Mouse (Mus musculus) yolk sac, embryonic 10.5 days (tissue): ENCODE data around the gene Tmem116.
"Not testable (repeated sequence)": the region's sequence is repeated elsewhere in the genome, so short reads cannot be mapped to it uniquely, and the experiment has no call there.

ENCODE experiments used
- DNase-seq: peaks from one replicate; pipeline ENCODE4 v3.0.0-alpha.2; 2017; ENCODE audit warnings: low spot score

The Tmem116 gene

DNA sequence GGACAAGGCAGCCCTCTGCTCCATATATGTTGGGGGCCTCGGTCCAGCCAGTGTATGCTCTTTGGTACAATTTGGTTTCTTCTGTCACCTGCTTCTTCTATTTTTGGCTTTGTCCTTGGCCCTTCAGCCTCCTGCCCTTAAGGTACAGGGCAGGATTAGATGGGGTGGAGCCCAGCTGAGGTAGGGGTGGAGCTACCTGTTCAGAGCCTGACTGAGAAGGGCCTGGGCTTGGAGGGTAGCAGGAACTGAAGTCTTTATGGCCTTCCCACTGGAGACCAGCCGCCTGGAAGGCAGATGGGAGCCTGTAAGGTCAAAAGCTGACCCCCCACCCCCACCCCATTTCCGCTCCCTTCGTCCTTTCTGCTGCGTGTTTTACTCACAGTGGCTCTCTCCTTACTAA is 11.3 kb downstream of the Tmem116 start:
- no peak for DNase-seq

DNA sequence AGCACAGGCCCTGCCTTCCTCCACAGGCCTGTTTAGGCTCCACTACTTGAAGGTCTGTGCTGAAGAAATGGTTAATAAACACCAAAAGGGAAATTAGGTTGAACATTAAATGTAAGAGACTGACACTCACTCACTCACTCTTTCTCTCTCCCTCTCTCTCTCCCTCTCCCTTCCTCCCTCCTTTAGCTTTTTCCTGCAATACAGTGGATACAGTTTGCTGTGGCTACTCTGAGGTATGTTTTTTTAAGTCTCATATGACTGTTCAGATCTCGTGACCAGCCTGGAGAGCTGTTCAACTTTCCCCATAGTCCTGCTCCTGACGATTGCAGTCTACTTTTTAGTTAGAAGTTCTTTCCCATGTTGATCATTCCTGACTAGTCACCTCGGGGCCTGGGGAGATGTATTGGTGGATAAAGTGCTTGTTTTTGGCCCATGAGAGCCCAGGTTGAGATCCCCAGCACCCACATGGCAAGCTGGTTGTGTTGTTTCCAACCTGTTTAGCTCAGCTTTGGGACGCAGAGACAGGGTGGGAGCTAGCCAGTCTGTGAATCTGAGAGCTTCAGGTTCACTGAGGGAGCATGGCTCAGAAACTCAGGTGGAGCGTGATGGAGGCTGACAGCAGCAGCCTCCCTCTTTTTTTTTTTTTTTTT is 12.0 kb downstream of the Tmem116 start:
- DNase-seq, result no peak

DNA sequence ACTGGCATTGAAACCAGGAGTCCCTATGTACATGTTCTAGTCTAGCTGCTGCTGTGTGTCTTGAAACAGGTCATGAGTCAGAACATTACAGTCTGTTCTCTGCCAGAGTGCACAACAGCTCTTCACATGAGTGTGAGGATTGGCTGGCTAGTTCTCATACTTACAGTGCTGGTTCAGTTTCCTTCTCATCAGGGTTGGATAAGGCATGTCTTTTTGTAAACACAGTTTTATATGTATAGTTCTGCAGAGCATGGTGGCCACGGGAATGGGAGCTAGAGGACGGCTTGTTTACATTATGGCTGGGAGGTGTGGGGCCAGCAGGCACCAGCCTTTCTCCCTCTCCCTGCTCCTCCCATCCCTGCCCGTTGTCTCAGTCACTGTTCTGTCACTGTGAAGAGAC is 17.9 kb downstream of the Tmem116 start:
- DNase-seq, result no peak

DNA sequence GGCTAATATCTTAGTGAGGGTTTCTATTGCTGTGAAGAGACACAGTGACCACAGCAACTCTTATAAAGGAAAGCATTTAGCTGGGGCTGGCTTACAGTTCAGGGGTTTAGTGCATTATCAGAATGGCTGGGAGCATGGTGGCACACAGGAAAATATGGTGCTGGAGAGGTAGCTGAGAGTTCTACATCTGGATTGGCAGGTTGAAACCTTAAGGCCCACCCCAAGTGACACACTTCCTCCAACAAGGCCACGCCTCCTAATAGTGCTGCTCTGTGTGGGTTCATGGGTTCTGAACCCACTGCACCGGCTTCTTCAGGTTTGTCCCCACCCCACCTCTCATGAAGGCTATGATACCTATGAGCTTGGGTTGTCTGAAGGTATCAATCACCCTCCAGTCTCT is 20.7 kb downstream of the Tmem116 start:
- DNase-seq, result no peak

- DNase-seq, result no peak
Measured at GRCm38 (mm10) chr5:121474610-121475009, 22.9 kb downstream of the Tmem116 start.

GRCm38 (mm10) chr5:121476040-121476439 is 24.3 kb downstream of the Tmem116 start:
- DNase-seq, result no peak

- DNase-seq, result peak; percentile 26
Measured at GRCm38 (mm10) chr5:121477680-121478079, 26.0 kb downstream of the Tmem116 start.

DNA sequence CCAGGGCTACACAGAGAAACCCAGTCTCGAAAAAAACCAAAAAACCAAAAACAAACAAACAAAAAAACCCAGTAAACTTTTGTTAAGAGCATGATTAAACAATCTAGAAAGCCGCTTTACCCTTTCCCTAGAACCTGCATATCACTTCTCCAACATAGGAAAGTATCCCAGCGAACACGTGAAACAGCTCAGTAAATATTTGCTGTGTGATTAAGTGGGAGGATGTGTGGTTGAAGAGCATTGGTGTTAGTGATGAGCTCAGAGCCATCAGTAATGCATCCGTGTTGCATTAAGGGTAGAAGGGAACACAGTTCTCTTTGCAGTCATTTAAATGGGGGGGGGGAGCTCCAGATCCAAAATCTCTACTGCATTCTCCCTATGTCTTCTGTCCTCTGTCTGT is 33.1 kb downstream of the Tmem116 start:
- DNase-seq, result peak; percentile 16

GRCm38 (mm10) chr5:121493305-121493704 is 41.6 kb downstream of the Tmem116 start:
- DNase-seq, result no peak

- no peak for DNase-seq
Measured at GRCm38 (mm10) chr5:121500719-121501118, 49.0 kb downstream of the Tmem116 start.

GRCm38 (mm10) chr5:121501424-121501996 is 49.8 kb downstream of the Tmem116 start:
- not testable (repeated sequence) for DNase-seq

DNA sequence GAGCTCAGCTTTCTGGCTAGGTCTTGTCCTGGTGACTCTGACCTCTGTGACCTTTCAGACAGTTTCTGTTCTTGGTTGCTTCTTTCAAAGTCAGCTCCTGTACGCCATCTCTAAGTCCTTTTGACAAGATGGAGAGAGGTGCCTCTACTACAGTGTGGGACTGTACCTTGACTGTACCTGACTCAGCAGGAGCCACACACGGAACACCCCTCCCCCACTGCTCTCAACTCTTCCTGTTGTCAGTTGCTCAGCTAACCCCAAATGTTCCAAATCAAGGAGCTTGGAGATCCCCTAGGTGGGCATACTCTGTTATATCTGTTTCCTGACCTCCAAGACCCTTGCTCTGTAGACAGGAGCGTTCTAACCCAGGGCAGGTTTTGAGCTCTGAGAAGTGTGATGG is 51.5 kb downstream of the Tmem116 start, which contains the start of gene Adam1b:
Gene Adam1b (minus strand): TSS at position 205 of the 400 bp plus-strand sequence.
- DNase-seq, result no peak

- no peak for DNase-seq
Measured at GRCm38 (mm10) chr5:121506846-121507245, 55.2 kb downstream of the Tmem116 start.

DNA sequence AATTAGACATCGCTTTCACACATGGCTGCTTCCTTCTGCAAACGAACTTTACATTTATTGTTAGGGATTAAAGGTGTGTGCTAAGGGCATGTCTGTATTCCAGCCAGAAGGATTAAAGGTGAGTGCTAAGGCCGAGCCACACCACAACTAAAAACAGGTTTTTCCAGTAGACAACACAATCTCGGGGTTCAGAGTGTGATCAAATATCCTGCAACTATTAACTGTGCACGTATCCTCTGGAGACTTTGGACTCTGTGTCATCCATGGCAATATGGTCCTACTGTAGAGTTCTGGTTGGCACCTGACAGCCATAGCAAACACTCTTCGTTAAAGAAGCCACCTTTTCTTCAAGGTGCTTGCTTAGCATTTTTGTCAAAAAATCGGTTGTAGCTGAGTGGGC is 58.3 kb downstream of the Tmem116 start:
- DNase-seq, result no peak

DNA sequence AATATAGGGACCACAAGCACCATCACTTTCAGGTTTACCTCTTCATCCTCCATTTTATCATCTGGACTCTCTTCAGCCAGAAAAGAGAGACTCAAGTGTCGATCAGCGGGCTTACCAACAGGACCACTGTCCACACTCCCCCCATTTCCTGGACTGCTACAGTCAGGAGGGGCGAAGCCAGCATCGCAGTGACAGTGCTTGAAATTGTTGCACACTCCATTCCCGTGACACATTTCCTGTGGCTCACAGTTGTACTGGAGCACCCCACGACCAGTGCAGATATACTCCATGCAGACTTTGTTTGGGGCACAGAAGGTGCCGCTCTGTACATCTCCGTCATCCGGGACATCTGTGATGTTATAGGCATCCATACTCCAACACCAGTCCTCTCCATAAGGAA is 67.3 kb downstream of the Tmem116 start:
- no peak for DNase-seq

DNA sequence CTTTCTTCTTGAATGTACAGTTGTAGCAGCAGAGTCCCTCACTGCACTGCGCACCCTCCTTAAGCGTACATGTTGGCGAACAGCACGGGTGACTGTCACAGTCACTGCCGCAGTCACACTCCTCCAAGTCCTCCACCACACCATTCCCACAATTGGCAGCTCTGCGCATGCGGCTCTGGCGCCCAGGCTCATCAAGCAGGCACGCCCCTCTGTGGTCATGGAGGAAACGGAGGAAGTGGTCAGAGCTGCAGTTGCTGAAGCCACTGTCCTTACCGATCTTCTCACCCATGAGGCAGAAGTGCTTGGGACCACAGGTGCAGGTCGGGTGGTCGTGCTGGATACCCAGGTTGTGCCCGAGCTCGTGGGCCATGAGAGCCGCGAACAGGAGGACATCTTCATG is 68.1 kb downstream of the Tmem116 start:
- DNase-seq, result not testable (repeated sequence)

DNA sequence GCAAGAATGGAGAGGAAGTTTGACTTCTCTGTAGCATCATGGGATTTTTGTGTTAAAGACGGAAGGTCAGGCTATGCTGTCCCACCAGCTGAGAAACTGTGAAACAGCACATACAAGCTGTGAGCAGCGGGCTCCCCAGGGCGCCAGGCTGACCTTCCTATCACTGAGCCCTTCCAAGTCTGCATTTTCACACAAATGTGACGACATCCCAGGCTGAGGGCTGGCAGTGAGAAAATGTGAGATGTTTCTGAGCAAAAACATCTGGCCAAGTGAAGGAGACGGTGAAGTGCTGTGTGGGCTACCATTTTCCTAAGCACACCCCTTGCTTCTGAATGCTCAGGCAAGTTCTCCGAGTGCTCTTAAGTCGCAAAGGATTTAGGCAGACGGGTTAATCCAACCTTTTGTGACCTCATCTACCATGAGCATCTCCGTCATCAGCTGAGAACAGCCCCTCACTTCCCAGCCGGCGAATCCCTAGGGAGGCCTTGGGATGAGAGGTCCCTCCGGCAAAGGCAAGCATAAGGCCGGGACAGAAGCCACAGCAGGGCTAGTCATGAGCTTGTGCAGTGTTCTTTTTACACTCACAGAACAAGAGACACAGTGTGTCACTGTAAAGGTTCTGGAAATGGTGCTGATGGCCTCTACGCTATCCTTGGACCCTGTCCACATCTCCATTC is 74.2 kb downstream of the Tmem116 start:
- no peak for DNase-seq

- no peak for DNase-seq
Measured at GRCm38 (mm10) chr5:121526526-121526925, 74.8 kb downstream of the Tmem116 start.

GRCm38 (mm10) chr5:121526961-121527360 is 75.3 kb downstream of the Tmem116 start:
- DNase-seq, result no peak

DNA sequence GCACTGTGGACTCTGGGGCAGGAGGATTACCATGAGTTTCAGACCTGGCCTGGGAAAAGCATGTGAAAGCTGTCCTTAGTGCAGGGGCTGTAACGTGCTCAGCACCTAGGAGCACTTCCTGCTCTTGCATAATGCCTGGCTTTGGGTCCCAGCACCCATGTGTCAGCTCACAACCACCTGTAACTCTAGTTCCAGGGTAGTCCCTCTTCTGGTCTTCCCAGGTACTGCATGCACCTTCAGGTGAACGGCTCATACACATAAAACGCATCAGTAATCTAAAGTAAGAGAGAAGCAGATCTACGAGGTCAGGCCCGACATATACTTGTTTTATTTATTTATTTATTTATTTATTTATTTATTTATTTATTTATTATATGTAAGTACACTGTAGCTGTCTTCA is 82.8 kb downstream of the Tmem116 start:
- no peak for DNase-seq

- DNase-seq, result no peak
Measured at GRCm38 (mm10) chr5:121535116-121535515, 83.4 kb downstream of the Tmem116 start.

- DNase-seq, result no peak
Measured at GRCm38 (mm10) chr5:121536921-121537555, 85.3 kb downstream of the Tmem116 start.

DNA sequence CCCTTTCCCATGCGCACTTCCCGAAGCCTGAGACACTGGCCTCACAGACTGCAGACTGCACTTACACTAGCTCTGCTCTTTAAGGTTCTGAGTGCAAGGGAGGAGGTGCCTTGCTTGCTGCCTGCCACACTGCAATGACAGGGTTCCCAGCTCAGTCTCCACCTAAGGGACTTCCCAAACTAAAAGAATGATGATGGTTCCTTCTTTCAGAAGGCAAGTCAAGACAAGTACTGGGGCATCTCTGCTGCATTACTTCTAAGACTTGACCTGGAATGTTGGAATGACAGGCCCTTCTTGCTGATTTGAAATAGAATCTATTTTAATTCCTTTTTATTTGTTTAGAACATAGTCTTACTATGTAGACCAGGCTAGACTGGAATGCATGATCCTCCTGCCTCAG is 85.9 kb downstream of the Tmem116 start:
- no peak for DNase-seq
